Mouse (Mus musculus): ENCODE measurements around the gene Mindy1. TPM values are rescaled to one million over a fixed set of nuclear protein-coding genes. Genes with fewer than 3 reads are reported as not detected.

The Mindy1 gene
- polyA plus RNA-seq, 1 experiment from 2014 or later: 37.1 TPM

DNA sequence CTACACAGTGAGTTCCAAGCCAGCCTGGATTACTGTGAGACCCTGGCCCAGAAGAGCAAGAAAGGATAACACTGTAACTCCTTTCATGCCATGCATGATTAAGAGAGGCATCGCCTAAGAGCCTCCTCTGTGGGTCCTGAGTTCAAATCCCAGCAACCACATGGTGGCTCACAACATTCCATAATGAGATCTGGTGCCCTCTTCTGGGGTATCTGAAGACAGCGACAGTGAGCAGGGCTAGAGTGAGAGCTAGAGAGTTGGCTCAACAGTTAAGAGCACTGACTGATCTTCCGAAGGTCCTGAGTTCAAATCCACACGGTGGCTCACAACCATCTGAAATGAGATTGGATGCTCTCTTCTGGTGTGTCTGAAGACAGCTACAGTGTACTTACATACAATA is 6.7 kb upstream of the Mindy1 start:
- 93% methylated on average over 4 of the region's 4 CpGs for WGBS

DNA sequence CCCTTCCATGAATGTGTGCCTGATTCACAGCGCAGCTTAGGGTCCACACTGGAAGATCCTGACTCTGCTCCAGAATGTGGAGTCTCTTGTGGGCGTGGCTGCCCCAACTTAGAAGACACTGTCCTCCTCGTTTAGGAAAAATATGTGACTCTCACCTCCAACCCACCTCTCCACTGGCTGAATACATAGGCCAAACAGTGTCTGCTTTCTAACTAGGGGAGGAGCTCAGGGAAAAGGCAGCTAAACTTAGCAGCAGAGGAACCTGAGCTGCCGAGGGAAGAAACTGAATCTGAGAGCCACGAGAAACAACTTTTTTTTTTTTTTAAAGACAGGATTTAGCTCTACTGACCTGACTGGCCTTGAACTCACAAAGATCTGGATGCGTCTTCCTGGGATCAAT is 6.0 kb upstream of the Mindy1 start:
- H3K36me3 ChIP-seq (replicated peaks): peaks cover 14% of the 10 kb centered on the region
- no peaks in the 10 kb centered on the region for H3K4me1 ChIP-seq
- DNase-seq (ENCODE audit: low spot score): no peak
- H3K9me3 ChIP-seq: no peaks in the 10 kb centered on the region
- WGBS: 82% methylated on average over 6 of the region's 6 CpGs
- no peak overlapping the region for H3K4me3 ChIP-seq
- H3K27ac ChIP-seq (replicated peaks): no peak overlapping the region
- H3K27me3 ChIP-seq (replicated peaks; ENCODE audit: low read depth, poor library complexity, severe bottlenecking): no peaks in the 10 kb centered on the region

More for the DNA sequence above, 6.7 kb upstream of the Mindy1 start:
- H3K36me3 ChIP-seq (replicated peaks): peaks cover 18% of the 10 kb centered on the region
- H3K27me3 ChIP-seq (replicated peaks; ENCODE audit: low read depth, poor library complexity, severe bottlenecking): no peaks in the 10 kb centered on the region
- no peaks in the 10 kb centered on the region for H3K4me1 ChIP-seq
- no peak overlapping the region for H3K27ac ChIP-seq (replicated peaks)
- DNase-seq (ENCODE audit: low spot score): no peak
- no peaks in the 10 kb centered on the region for H3K9me3 ChIP-seq
- H3K4me3 ChIP-seq: no peak overlapping the region

DNA sequence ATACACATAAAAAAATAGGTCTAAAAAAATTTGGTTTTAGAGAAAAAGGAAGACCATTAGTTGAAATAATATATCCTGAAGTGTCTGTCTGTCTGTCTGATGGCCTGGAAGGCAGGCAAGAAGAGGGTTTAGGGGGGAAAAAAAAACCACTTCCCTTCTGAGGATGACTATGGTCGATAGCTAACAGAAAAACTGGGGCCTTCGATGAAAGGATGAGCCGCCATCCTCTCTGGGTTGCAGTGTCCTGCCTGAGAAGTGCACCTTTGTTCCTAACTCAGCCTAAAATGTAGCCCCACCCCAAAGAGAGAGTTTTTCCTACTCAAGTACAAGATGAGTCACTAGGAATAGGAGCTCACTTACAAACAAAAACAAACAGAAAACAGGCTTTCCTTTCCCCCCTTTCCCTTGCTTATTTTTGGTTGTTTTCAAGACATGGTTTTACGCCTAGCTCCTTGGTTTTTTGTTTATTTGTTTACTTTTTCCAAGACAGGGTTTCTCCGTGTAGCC is 4.7 kb upstream of the Mindy1 start:
- no peaks in the 10 kb centered on the region for H3K27me3 ChIP-seq (replicated peaks; ENCODE audit: low read depth, poor library complexity, severe bottlenecking)
- WGBS: 73% methylated on average over 5 of the region's 5 CpGs
- peaks cover 14% of the 10 kb centered on the region for H3K36me3 ChIP-seq (replicated peaks)
- no peak for DNase-seq (ENCODE audit: low spot score)
- H3K4me3 ChIP-seq: no peak overlapping the region
- peaks cover 9% of the 10 kb centered on the region for H3K4me1 ChIP-seq
- no peak overlapping the region for H3K27ac ChIP-seq (replicated peaks)
- H3K9me3 ChIP-seq: no peaks in the 10 kb centered on the region

DNA sequence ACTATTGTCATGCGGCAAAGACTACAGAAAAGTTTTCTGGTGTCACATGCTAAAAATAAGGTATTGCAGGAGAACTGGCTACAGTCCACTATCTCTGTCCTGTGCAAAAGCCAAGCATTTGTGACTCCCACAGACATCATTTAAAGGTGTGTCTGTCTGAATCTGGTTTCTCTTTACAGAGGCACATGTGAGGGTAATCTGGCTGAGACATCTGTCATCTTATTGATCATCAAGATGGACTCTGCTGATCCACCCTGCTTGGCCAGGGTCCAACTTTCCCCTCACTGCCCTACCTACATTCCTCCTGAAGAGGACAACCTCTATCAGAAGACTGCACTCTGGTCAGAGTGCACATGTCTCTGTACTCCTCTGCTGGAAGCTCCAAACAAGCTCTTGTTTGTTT is 4.0 kb upstream of the Mindy1 start:
- Histone ChIP-seq H3K27me3 (replicated peaks; ENCODE audit: low read depth, poor library complexity, severe bottlenecking) (no peaks in the 10 kb centered on the region), H3K4me1 (peaks cover 10% of the 10 kb centered on the region), H3K27ac (replicated peaks) (no peak overlapping the region), H3K36me3 (replicated peaks) (peaks cover 14% of the 10 kb centered on the region), H3K4me3 (no peak overlapping the region), H3K9me3 (no peaks in the 10 kb centered on the region)
- 93% methylated on average over 1 of the region's 1 CpGs for WGBS
- DNase-seq (ENCODE audit: low spot score): no peak

DNA sequence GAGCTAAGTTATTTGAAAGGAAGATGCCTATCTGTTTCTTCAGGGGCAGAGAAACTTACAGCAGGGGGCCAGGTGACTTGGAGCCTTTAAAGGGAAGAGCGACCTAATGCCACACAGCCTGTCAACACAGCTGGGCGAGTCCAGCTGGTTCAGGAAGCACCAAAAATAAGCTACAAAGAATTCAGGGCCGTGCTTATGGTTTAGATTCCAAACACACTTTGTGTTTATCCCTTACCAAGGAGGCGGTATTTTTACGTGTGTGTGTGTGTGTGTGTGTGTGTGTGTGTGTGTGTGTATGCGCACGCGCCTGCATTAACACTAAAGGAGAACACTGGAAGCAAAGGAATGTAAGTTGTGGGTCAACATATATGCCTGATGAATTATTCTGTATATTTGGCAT is 398 bp upstream of the Mindy1 start:
- no peaks in the 10 kb centered on the region for H3K27me3 ChIP-seq (replicated peaks; ENCODE audit: low read depth, poor library complexity, severe bottlenecking)
- H3K27ac ChIP-seq (replicated peaks): peak overlapping the region; percentile 96
- H3K9me3 ChIP-seq: no peaks in the 10 kb centered on the region
- peaks cover 3% of the 10 kb centered on the region; the same call in 1 of the 2 replicates for H3K36me3 ChIP-seq (replicated peaks)
- 28% methylated on average over 8 of the region's 8 CpGs for WGBS
- peak; percentile 32 for DNase-seq (ENCODE audit: low spot score)
- peaks cover 30% of the 10 kb centered on the region for H3K4me1 ChIP-seq
- peak overlapping the region; percentile 80 for H3K4me3 ChIP-seq

DNA sequence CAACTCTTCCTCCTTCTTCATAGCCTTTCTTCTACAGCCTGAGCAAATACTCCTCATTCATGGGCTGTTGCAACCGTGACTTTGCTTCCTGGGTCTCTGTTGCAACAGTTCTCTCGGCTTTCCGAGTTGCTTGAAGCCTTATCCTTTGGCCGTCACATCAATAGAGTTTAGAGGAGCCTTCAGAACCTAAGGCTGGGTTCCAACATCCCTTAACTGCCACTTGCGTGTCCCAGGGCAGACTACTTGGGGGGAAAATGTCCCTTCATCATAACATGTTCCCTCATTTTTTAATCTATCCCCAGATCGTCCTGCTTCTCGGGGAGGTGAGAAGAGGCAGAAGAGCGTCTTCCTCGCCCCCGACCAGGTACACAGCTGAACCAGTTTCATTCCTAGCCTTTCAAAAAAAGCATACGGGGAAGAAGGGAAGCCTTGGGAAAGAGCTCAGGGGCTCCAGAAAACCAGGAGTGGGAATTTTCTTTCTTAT is 1.3 kb downstream of the Mindy1 start:
- no peaks in the 10 kb centered on the region for H3K27me3 ChIP-seq (replicated peaks; ENCODE audit: low read depth, poor library complexity, severe bottlenecking)
- H3K27ac ChIP-seq (replicated peaks): peak overlapping the region; percentile 96
- peaks cover 5% of the 10 kb centered on the region for H3K36me3 ChIP-seq (replicated peaks)
- peak overlapping the region; percentile 80 for H3K4me3 ChIP-seq
- H3K4me1 ChIP-seq: peaks cover 33% of the 10 kb centered on the region
- H3K9me3 ChIP-seq: no peaks in the 10 kb centered on the region
- no peak for DNase-seq (ENCODE audit: low spot score)
- WGBS: under 1% methylated on average over 11 of the region's 11 CpGs

DNA sequence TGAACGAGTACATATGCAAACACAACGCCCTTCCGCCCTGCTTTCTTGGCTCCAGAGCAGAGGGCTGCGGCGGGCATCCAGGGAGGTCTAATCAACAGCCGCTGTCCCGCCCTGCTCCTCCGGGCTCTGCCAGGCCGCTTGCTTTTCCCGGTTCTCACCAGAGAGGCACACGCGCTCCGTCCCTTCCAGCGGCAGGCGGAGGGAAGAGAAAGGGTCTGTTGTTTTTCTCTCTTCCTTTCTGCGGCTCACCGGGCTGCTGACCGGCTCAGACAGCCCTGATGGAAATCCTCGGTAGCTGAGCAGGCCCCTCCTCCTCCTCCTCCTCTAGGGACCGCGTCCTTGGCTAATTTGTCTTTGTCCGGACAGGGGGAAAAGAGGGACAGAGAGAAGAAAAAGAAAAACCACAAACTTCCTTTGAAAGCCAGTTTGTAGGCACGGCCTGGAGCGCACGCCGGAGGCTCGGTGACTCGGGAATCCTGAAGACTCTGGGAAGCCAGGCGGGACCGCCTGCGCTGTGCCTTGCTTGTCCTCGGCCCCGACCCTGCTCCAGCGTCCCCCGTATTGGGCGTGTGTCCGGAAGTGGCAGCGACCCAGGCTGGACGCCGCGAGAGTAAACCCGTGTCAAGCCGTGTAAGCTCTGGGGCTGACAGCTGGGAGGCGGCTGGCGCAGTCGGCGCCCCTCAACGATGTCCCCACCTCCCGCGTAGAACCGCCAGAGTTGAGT is 1.9 kb downstream of the Mindy1 start:
- under 1% methylated on average over 51 of the region's 51 CpGs for WGBS
- H3K27me3 ChIP-seq (replicated peaks; ENCODE audit: low read depth, poor library complexity, severe bottlenecking): no peaks in the 10 kb centered on the region
- H3K9me3 ChIP-seq: no peaks in the 10 kb centered on the region
- peaks cover 33% of the 10 kb centered on the region for H3K4me1 ChIP-seq
- peak overlapping the region; percentile 80 for H3K4me3 ChIP-seq
- peak; percentile 88 for DNase-seq (ENCODE audit: low spot score)
- H3K27ac ChIP-seq (replicated peaks): peak overlapping the region; percentile 96
- H3K36me3 ChIP-seq (replicated peaks): peaks cover 11% of the 10 kb centered on the region

DNA sequence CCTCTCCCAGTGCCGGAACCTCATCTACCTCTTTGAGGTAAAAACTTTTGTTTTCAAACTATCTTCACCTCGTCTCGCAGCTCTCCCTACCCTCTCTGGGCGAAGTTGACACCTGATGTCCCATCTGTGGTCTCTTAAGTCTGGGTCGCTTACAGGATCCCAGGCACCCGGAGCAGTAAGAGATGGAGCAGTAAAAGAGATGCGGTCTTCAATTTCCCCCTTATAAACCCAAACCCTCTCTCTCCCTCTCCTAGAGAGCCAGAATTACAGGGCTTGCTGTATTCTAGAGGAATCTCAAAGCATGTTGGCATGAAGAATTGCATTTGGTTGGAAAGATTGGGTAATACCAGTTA is 2.4 kb downstream of the Mindy1 start:
- H3K27me3 ChIP-seq (replicated peaks; ENCODE audit: low read depth, poor library complexity, severe bottlenecking): no peaks in the 10 kb centered on the region
- H3K4me3 ChIP-seq: peak overlapping the region; percentile 80
- DNase-seq (ENCODE audit: low spot score): no peak
- peak overlapping the region; percentile 96 for H3K27ac ChIP-seq (replicated peaks)
- 3% methylated on average over 7 of the region's 7 CpGs for WGBS
- H3K9me3 ChIP-seq: no peaks in the 10 kb centered on the region
- peaks cover 33% of the 10 kb centered on the region for H3K4me1 ChIP-seq
- H3K36me3 ChIP-seq (replicated peaks): peaks cover 17% of the 10 kb centered on the region

DNA sequence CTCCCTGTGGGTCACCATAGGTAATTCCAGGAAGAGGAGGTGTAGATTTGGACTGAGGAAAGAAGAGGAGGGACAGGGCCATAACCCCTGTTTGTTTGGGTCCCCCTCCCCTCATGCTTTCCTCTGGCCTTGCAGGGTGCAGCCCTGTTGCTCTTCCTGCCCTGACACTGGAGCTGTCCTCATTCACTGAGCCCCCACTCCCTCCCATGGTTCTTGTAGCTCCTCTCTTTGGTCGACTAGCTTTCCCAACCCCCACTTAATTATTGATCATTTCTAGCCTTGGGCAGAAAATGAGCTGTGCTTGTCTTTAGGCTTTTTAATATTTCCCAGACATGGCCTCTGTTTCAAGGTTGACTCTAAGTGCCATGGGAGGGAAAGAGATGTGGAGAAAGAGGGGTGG is 2.9 kb downstream of the Mindy1 start:
- 28% methylated on average over 1 of the region's 1 CpGs for WGBS
- peak overlapping the region; percentile 96; the same call in 1 of the 2 replicates for H3K27ac ChIP-seq (replicated peaks)
- H3K4me3 ChIP-seq: peak overlapping the region; percentile 80
- H3K27me3 ChIP-seq (replicated peaks; ENCODE audit: low read depth, poor library complexity, severe bottlenecking): no peaks in the 10 kb centered on the region
- H3K36me3 ChIP-seq (replicated peaks): peaks cover 19% of the 10 kb centered on the region
- DNase-seq (ENCODE audit: low spot score): peak; percentile 10
- no peaks in the 10 kb centered on the region for H3K9me3 ChIP-seq
- peaks cover 33% of the 10 kb centered on the region for H3K4me1 ChIP-seq

DNA sequence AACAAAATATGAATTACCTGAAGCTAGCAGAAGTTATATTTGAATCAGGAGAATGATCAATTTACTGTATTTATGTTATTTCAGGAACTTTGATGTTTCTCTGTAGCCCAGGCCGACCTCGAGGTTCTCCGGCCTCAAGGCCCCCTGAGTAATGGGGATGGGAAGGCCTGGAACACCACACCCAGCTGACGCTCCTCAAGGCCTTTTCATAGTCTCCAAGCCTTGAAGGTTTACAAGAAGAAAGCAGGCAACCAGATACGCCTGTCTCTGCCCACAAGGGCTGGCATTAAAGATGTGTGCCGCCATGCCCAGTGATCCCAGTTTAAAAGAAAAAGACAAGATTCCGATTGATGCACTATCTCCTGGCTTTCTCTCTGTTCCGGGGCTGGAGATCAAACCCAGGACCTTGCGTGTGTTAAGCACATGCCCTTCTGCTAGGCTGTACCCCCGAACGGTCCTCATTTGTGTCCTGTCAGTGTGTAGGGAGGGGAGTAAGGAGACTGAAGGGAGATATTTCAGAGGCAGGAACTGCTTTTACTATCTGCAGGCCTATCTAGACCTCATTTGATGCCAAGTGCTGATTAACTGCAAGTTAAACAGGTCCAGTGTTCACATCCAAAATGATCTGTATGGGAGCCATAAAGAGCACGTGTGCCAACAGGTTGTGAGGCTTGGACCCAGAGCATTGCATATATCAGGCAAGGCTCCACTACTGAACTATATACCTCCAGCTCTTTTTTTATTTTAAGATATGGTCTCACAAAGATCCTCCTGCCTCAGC is 3.5 kb downstream of the Mindy1 start:
- no peak for DNase-seq (ENCODE audit: low spot score)
- Histone ChIP-seq H3K4me3 (peak overlapping the region; percentile 80), H3K36me3 (replicated peaks) (peaks cover 25% of the 10 kb centered on the region), H3K27ac (replicated peaks) (0 out of 2 replicates have a peak overlapping the region, but pooled peaks have one; percentile 96), H3K4me1 (peaks cover 33% of the 10 kb centered on the region), H3K27me3 (replicated peaks; ENCODE audit: low read depth, poor library complexity, severe bottlenecking) (no peaks in the 10 kb centered on the region), H3K9me3 (no peaks in the 10 kb centered on the region)
- WGBS: 90% methylated on average over 12 of the region's 12 CpGs

DNA sequence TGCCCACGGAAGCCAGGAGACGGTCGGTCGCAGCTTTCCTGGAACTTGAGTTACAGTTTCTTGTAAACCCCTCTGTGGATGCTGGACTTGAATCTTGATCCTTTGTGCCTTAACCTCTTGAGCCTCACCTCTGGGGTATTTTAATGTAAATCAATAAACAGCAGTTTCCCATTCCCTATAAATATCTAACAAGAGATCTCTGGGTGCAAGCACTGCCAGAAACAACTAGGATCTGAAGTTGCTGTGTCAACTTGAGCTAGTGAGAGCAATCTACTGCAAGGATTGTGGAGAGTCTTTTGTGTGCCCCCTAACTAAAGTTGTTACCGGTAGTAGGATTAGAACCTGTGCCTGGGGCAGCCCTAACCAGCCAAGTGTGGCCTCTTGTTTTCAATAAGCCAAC is 4.2 kb downstream of the Mindy1 start:
- DNase-seq (ENCODE audit: low spot score): no peak
- Histone ChIP-seq H3K4me1 (peaks cover 33% of the 10 kb centered on the region), H3K27me3 (replicated peaks; ENCODE audit: low read depth, poor library complexity, severe bottlenecking) (no peaks in the 10 kb centered on the region), H3K27ac (replicated peaks) (no peak overlapping the region), H3K9me3 (no peaks in the 10 kb centered on the region), H3K4me3 (no peak overlapping the region), H3K36me3 (replicated peaks) (peaks cover 32% of the 10 kb centered on the region)
- WGBS: 89% methylated on average over 5 of the region's 5 CpGs

DNA sequence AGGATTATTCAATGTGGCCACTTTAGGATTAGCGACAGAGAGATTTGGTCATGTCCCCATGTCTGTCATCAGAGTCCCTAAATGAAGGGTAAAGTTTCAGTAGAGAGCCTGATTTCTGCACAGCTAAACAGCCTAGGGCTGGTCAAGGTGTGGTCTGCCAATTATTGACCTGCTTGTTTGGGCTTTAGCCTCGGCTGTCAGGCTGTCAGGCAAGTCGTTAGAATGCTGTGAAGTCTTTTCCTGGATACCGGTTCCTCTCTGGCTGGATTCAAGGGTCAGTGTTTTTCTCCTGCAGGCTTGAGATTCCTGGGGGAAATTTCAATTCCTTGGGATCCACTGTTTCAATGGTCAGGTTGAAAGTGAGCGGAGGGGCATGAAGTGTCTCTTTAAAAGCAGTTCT is 4.9 kb downstream of the Mindy1 start:
- Histone ChIP-seq H3K4me1 (peaks cover 27% of the 10 kb centered on the region), H3K36me3 (replicated peaks) (peaks cover 38% of the 10 kb centered on the region), H3K4me3 (no peak overlapping the region), H3K27ac (replicated peaks) (no peak overlapping the region), H3K27me3 (replicated peaks; ENCODE audit: low read depth, poor library complexity, severe bottlenecking) (no peaks in the 10 kb centered on the region), H3K9me3 (no peaks in the 10 kb centered on the region)
- WGBS: 70% methylated on average over 5 of the region's 5 CpGs
- DNase-seq (ENCODE audit: low spot score): no peak
